In genomic region chr10:84019381-84019780, GRCm38 (mm10) we compare ENCODE assay signal across 8 mouse cellular contexts.
DNase-seq lines count a peak whose midpoint lies in the region.

No protein-coding gene starts in this region.

- peak; percentile 68 to 71 for DNase-seq in B cell, adult 2 months
- DNase-seq in R1 (ENCODE audit: low read depth, low spot score) (peak; percentile 92), MN1 (ENCODE audit: low spot score) (no peak)
- DNase-seq in embryo, embryonic 10 days (ENCODE audit: low spot score), result peak; percentile 87
- DNase-seq in heart, adult 9 months (ENCODE audit: low spot score in 2 of 2), result peak; percentile 39 to 65
- peak; percentile 69 to 74 for DNase-seq in layer of hippocampus, postnatal 10 days (ENCODE audit: low spot score in 2 of 2)
- DNase-seq in lung, postnatal 10 days, result peak; percentile 81
- DNase-seq in right cerebral cortex, postnatal 4 days, result peak; percentile 63
